Mouse (Mus musculus): ENCODE results near the gene Zfp760. TPM values are rescaled to one million over a fixed set of nuclear protein-coding genes. Genes with fewer than 3 reads are reported as not detected.
"Not testable (repeated sequence)": the region's sequence is repeated elsewhere in the genome, so short reads cannot be mapped to it uniquely, and the experiment has no call there.

Gene Zfp760
- polyA plus RNA-seq, 1 experiment: 0.46 TPM

- Histone ChIP-seq H3K79me2 (ENCODE audit: control insufficient read depth, insufficient read depth) (no peaks in the 10 kb centered on the region), H3K27me3 (ENCODE audit: control insufficient read depth, insufficient read depth, insufficient read length) (no peaks in the 10 kb centered on the region), H3K79me3 (ENCODE audit: low read depth) (no peaks in the 10 kb centered on the region), H3K4me3 (ENCODE audit: insufficient read depth, poor library complexity, severe bottlenecking) (no peak overlapping the region), H3ac (ENCODE audit: control insufficient read depth, insufficient read length, low read depth) (no peak overlapping the region), H3K36me3 (ENCODE audit: control insufficient read depth, insufficient read depth) (peaks cover 5% of the 10 kb centered on the region)
- TF ChIP-seq USF1 (IDR thresholded peaks at IDR 0.05; ENCODE audit: low read depth): no peak
These were observed 11.5 kb upstream of the Zfp760 start for GRCm38 (mm10) chr17:21696073-21696472.

- no peaks in the 10 kb centered on the region for H3K79me2 ChIP-seq (ENCODE audit: control insufficient read depth, insufficient read depth)
- TF ChIP-seq CTCF (IDR thresholded peaks at IDR 0.05; ENCODE audit: control insufficient read depth, insufficient read depth, insufficient read length) (no peak), MAX (IDR thresholded peaks at IDR 0.05) (no peak), FOSL1 (IDR thresholded peaks at IDR 0.05; ENCODE audit: insufficient read depth, low read length, poor library complexity, severe bottlenecking) (no peak), MYOD1 (IDR thresholded peaks at IDR 0.05; ENCODE audit: control insufficient read depth, insufficient read length, low read depth) (no peak), USF1 (IDR thresholded peaks at IDR 0.05; ENCODE audit: low read depth) (no peak), MYOG (IDR thresholded peaks at IDR 0.05; ENCODE audit: control insufficient read depth, extremely low read depth, insufficient read length) (no peak), CEBPB (IDR thresholded peaks at IDR 0.05; ENCODE audit: low read depth) (no peak)
- H3K27me3 ChIP-seq (ENCODE audit: control insufficient read depth, insufficient read depth, insufficient read length): no peaks in the 10 kb centered on the region
- no peak overlapping the region for H3ac ChIP-seq (ENCODE audit: control insufficient read depth, insufficient read length, low read depth)
- H3K79me3 ChIP-seq (ENCODE audit: low read depth): no peaks in the 10 kb centered on the region
- H3K4me3 ChIP-seq (ENCODE audit: insufficient read depth, poor library complexity, severe bottlenecking): no peak overlapping the region
- no peaks in the 10 kb centered on the region for H3K36me3 ChIP-seq (ENCODE audit: control insufficient read depth, insufficient read depth)
These were observed 5.0 kb upstream of the Zfp760 start for GRCm38 (mm10) chr17:21702281-21703240.

DNA sequence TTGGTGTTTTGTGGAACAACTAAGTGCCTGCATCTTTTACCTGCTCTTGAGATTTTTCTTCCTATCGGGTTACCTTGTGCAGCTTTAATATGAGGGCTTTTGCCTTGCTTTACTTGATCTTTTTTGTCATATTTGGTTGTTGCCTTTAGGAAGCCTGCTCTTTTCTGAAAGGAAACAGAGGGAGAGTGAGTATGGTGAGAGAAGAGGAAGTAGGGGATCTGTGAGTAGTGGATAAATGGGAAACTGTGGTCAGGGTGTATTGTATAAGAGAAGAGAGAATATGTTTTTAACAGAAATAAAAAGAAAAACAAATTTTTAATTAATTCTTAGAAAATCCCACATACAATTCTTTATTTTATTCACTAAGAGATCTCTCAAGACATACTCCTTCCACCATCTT lies 4.1 kb upstream of the Zfp760 start:
- H3K79me2 ChIP-seq (ENCODE audit: control insufficient read depth, insufficient read depth): peaks cover 4% of the 10 kb centered on the region
- no peak overlapping the region for H3K4me3 ChIP-seq (ENCODE audit: insufficient read depth, poor library complexity, severe bottlenecking)
- no peaks in the 10 kb centered on the region for H3K79me3 ChIP-seq (ENCODE audit: low read depth)
- no peaks in the 10 kb centered on the region for H3K27me3 ChIP-seq (ENCODE audit: control insufficient read depth, insufficient read depth, insufficient read length)
- TF ChIP-seq CTCF (IDR thresholded peaks at IDR 0.05; ENCODE audit: control insufficient read depth, insufficient read depth, insufficient read length) (no peak), MAX (IDR thresholded peaks at IDR 0.05) (no peak), MYOD1 (IDR thresholded peaks at IDR 0.05; ENCODE audit: control insufficient read depth, insufficient read length, low read depth) (no peak), CEBPB (IDR thresholded peaks at IDR 0.05; ENCODE audit: low read depth) (no peak), MYOG (IDR thresholded peaks at IDR 0.05; ENCODE audit: control insufficient read depth, extremely low read depth, insufficient read length) (no peak), USF1 (IDR thresholded peaks at IDR 0.05; ENCODE audit: low read depth) (no peak), FOSL1 (IDR thresholded peaks at IDR 0.05; ENCODE audit: insufficient read depth, low read length, poor library complexity, severe bottlenecking) (no peak)
- no peaks in the 10 kb centered on the region for H3K36me3 ChIP-seq (ENCODE audit: control insufficient read depth, insufficient read depth)
- no peak overlapping the region for H3ac ChIP-seq (ENCODE audit: control insufficient read depth, insufficient read length, low read depth)

DNA sequence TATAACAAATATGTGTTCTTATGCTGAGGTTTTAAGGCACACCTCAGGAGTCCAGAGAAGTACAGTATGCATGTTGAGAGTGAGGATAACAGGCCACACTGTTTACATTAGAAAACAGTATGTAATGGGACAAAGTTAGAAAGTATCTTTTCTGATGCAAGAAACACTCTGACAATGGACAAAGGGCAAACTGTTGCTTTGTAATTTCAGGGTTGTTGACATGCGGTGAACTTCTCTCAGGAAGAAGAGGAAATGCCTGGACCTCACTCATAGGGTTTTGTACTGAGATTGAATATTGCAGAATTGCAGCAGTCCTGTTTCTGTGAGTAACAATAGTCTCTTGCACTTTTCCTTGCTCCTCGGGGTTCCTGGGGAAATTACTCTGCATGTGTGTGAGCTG lies 860 bp downstream of the Zfp760 start:
- Histone ChIP-seq H3ac (ENCODE audit: control insufficient read depth, insufficient read length, low read depth) (peak overlapping the region; percentile 23), H3K79me2 (ENCODE audit: control insufficient read depth, insufficient read depth) (peaks cover 13% of the 10 kb centered on the region), H3K4me3 (ENCODE audit: insufficient read depth, poor library complexity, severe bottlenecking) (no peak overlapping the region), H3K79me3 (ENCODE audit: low read depth) (no peaks in the 10 kb centered on the region), H3K36me3 (ENCODE audit: control insufficient read depth, insufficient read depth) (peaks cover 3% of the 10 kb centered on the region), H3K27me3 (ENCODE audit: control insufficient read depth, insufficient read depth, insufficient read length) (no peaks in the 10 kb centered on the region)
- TF ChIP-seq CEBPB (IDR thresholded peaks at IDR 0.05; ENCODE audit: low read depth) (no peak), CTCF (IDR thresholded peaks at IDR 0.05; ENCODE audit: control insufficient read depth, insufficient read depth, insufficient read length) (no peak), USF1 (IDR thresholded peaks at IDR 0.05; ENCODE audit: low read depth) (no peak), MYOG (IDR thresholded peaks at IDR 0.05; ENCODE audit: control insufficient read depth, extremely low read depth, insufficient read length) (no peak), MAX (IDR thresholded peaks at IDR 0.05) (no peak), MYOD1 (IDR thresholded peaks at IDR 0.05; ENCODE audit: control insufficient read depth, insufficient read length, low read depth) (no peak), FOSL1 (IDR thresholded peaks at IDR 0.05; ENCODE audit: insufficient read depth, low read length, poor library complexity, severe bottlenecking) (no peak)

DNA sequence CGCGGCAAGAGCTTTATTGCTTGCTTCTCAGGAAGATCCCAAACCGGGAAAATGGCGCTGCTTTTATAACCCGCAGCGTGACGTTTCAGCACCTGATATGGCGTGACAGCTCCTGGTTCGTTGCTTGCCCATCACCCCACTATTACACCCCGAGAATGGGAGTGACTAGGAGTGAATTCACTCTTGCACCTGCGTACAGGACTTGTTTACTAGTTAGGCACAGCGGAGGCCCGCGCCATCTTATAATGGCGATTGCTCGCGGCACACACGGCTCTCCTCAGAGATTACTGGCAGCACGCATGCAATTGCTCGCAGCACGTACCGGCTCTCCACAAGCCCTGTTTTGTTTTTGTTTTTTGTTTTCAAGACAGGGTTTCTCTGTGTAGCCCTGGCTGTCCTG lies 23.0 kb downstream of the Zfp760 start, which contains the start of gene Zfp229:
TSS of gene Zfp229 (plus strand) at position 301 of the 400 bp plus-strand sequence.
- H3K79me3 ChIP-seq (ENCODE audit: low read depth); H3K4me3 ChIP-seq (ENCODE audit: insufficient read depth, poor library complexity, severe bottlenecking); H3K27me3 ChIP-seq (ENCODE audit: control insufficient read depth, insufficient read depth, insufficient read length); H3K36me3 ChIP-seq (ENCODE audit: control insufficient read depth, insufficient read depth); H3K79me2 ChIP-seq (ENCODE audit: control insufficient read depth, insufficient read depth); H3ac ChIP-seq (ENCODE audit: control insufficient read depth, insufficient read length, low read depth): not testable (repeated sequence)

DNA sequence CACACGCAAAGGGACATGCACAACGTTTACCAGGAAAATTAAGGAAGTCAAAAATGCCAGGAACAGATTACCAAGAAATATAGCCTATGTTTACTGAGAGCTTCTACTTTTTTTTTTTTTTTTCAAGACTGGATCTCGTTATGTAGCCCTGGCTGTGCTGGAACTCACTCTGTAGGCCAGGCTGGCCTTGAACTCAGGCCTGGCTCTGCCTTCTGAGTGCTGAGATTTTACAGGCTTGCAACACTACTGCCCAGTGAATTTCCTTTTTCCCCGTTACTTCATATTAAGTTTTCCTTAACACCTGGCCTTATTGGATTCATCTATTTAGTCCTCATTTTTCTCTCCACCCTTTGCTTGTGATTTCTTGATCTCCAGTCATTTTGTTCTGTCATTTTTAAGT lies 25.5 kb downstream of the Zfp760 start:
- Histone ChIP-seq H3K79me2 (ENCODE audit: control insufficient read depth, insufficient read depth) (no peaks in the 10 kb centered on the region), H3K79me3 (ENCODE audit: low read depth) (no peaks in the 10 kb centered on the region), H3K36me3 (ENCODE audit: control insufficient read depth, insufficient read depth) (no peaks in the 10 kb centered on the region), H3K4me3 (ENCODE audit: insufficient read depth, poor library complexity, severe bottlenecking) (no peak overlapping the region), H3K27me3 (ENCODE audit: control insufficient read depth, insufficient read depth, insufficient read length) (no peaks in the 10 kb centered on the region), H3ac (ENCODE audit: control insufficient read depth, insufficient read length, low read depth) (no peak overlapping the region)
- TF ChIP-seq CEBPB (IDR thresholded peaks at IDR 0.05; ENCODE audit: low read depth): no peak
- no peak for TF ChIP-seq CTCF (IDR thresholded peaks at IDR 0.05; ENCODE audit: control insufficient read depth, insufficient read depth, insufficient read length)
- no peak for TF ChIP-seq MAX (IDR thresholded peaks at IDR 0.05)
- TF ChIP-seq MYOG (IDR thresholded peaks at IDR 0.05; ENCODE audit: control insufficient read depth, extremely low read depth, insufficient read length): no peak
